Mouse (Mus musculus) embryonic facial prominence, embryonic 13.5 days (tissue): ENCODE results near the gene Mutyh. TPM values are rescaled to one million over a fixed set of nuclear protein-coding genes. Genes with fewer than 3 reads are reported as not detected.
A peak's percentile ranks its signal among the peaks of the same experiment; 100 is the strongest.

Experiments used
- ATAC-seq: fragments of 200-750 bp; cut with Nextera tagmentation; 2 replicates; pipeline ENCODE4 v1.8.0; 2017; ENCODE audit warnings: low read depth; ENCODE audit not compliant: insufficient number of reproducible peaks, insufficient read depth, low FRiP score, low TSS enrichment
- H3K27ac ChIP-seq: fragments of 300-500 bp; sonication (generic); 2 replicates; pipeline ENCODE4 v1.5.1; 2015; ENCODE audit warnings: moderate library complexity, mild to moderate bottlenecking, inconsistent platforms
- H3K27me3 ChIP-seq: fragments of 300-500 bp; sonication (generic); 2 replicates; pipeline ENCODE4 v1.6.1; 2015; ENCODE audit warnings: mild to moderate bottlenecking, inconsistent platforms
- H3K36me3 ChIP-seq: fragments of 300-500 bp; sonication (generic); 2 replicates; pipeline ENCODE4 v1.6.1; 2015; ENCODE audit warnings: mild to moderate bottlenecking, inconsistent platforms
- H3K4me1 ChIP-seq: fragments of 300-500 bp; sonication (generic); 2 replicates; pipeline ENCODE4 v1.6.1; 2015; ENCODE audit warnings: inconsistent platforms
- H3K4me2 ChIP-seq: fragments of 300-500 bp; sonication (generic); 2 replicates; pipeline ENCODE4 v1.6.1; 2015; ENCODE audit warnings: moderate library complexity, mild to moderate bottlenecking, inconsistent platforms
- H3K4me3 ChIP-seq: fragments of 300-500 bp; sonication (generic); 2 replicates; pipeline ENCODE4 v1.5.1; 2015; ENCODE audit warnings: mild to moderate bottlenecking, inconsistent platforms
- H3K9ac ChIP-seq: fragments of 300-500 bp; sonication (generic); 2 replicates; pipeline ENCODE4 v1.6.1; 2015; ENCODE audit warnings: mild to moderate bottlenecking, inconsistent platforms
- H3K9me3 ChIP-seq: fragments of 300-500 bp; sonication (generic); 2 replicates; pipeline ENCODE4 v1.6.1; 2016; ENCODE audit warnings: inconsistent platforms
- WGBS: fragments of 180-500 bp; shearing (Covaris S2); methylation state at CpG from one replicate; pipeline ENCODE4 v1.1.7; 2015; ENCODE audit warnings: mixed read lengths; 5-methylcytosine and 5-hydroxymethylcytosine counted together
- polyA plus RNA-seq: library from polyadenylated mRNA; unstranded; fragments of >200 nt; fragmentation: Nextera tagmentation; extraction: Ambion mirVana; gene quantifications from 2 replicates; pipeline ENCODE4 v1.2.1, GENCODE M21; 2015

Mutyh gene
- polyA plus RNA-seq = 16.7 and 19.7 TPM in 2 replicates

- Histone ChIP-seq H3K9ac (peak within 1 kb of the TSS; percentile 77), H3K4me3 (peak within 1 kb of the TSS; percentile 76), H3K36me3 (peaks cover 33% of the 10 kb centered on the region), H3K27me3 (no peaks in the 10 kb centered on the region), H3K4me2 (peak within 1 kb of the TSS; percentile 69), H3K27ac (peak within 1 kb of the TSS; percentile 95), H3K9me3 (no peaks in the 10 kb centered on the region), H3K4me1 (peaks cover 9% of the 10 kb centered on the region)
- peak; percentile 95 for ATAC-seq
- WGBS = under 1% methylated on average over 58 of the region's 58 CpGs
Observed at GRCm38 (mm10) chr4:116807197-116808129, at the start of gene Mutyh, which contains the start of gene Toe1. Mutyh (plus strand) TSS chr4:116807723. Toe1 (minus strand) TSS chr4:116807640.

GRCm38 (mm10) chr4:116761914-116762313 is 45.6 kb upstream of the Mutyh start:
- 76% methylated on average over 2 of the region's 2 CpGs for WGBS
- Histone ChIP-seq H3K4me1 (no peaks in the 10 kb centered on the region), H3K27me3 (no peaks in the 10 kb centered on the region), H3K4me2 (no peak overlapping the region), H3K9me3 (no peaks in the 10 kb centered on the region), H3K36me3 (no peaks in the 10 kb centered on the region), H3K9ac (no peak overlapping the region), H3K4me3 (no peak overlapping the region), H3K27ac (no peak overlapping the region)
- no peak for ATAC-seq

GRCm38 (mm10) chr4:116764001-116764400 is 43.5 kb upstream of the Mutyh start:
- 89% methylated on average over 5 of the region's 5 CpGs for WGBS
- H3K36me3 ChIP-seq = no peaks in the 10 kb centered on the region
- no peak for ATAC-seq

GRCm38 (mm10) chr4:116768510-116768909 is 39.0 kb upstream of the Mutyh start:
- H3K27ac ChIP-seq = no peak overlapping the region
- H3K9me3 ChIP-seq = no peaks in the 10 kb centered on the region
- 83% methylated on average over 5 of the region's 5 CpGs for WGBS
- no peak for ATAC-seq
- no peaks in the 10 kb centered on the region for H3K4me1 ChIP-seq
- no peak overlapping the region for H3K4me3 ChIP-seq
- no peaks in the 10 kb centered on the region for H3K36me3 ChIP-seq
- H3K4me2 ChIP-seq = no peak overlapping the region
- no peaks in the 10 kb centered on the region for H3K27me3 ChIP-seq
- no peak overlapping the region for H3K9ac ChIP-seq

More at GRCm38 (mm10) chr4:116764001-116764400, 43.5 kb upstream of the Mutyh start:
- H3K4me2 ChIP-seq = no peak overlapping the region
- H3K27me3 ChIP-seq = no peaks in the 10 kb centered on the region
- no peak overlapping the region for H3K4me3 ChIP-seq
- H3K4me1 ChIP-seq = no peaks in the 10 kb centered on the region
- H3K27ac ChIP-seq = no peak overlapping the region
- no peaks in the 10 kb centered on the region for H3K9me3 ChIP-seq
- no peak overlapping the region for H3K9ac ChIP-seq

- H3K4me1 ChIP-seq = no peaks in the 10 kb centered on the region
- H3K9me3 ChIP-seq = no peaks in the 10 kb centered on the region
- no peak for ATAC-seq
- no peak overlapping the region for H3K4me3 ChIP-seq
- H3K27ac ChIP-seq = no peak overlapping the region
- no peak overlapping the region for H3K4me2 ChIP-seq
- H3K27me3 ChIP-seq = no peaks in the 10 kb centered on the region
- H3K36me3 ChIP-seq = no peaks in the 10 kb centered on the region
- no peak overlapping the region for H3K9ac ChIP-seq
Observed at GRCm38 (mm10) chr4:116769060-116769459, 38.5 kb upstream of the Mutyh start.

- no peaks in the 10 kb centered on the region for H3K9me3 ChIP-seq
- H3K9ac ChIP-seq = no peak overlapping the region
- no peak overlapping the region for H3K27ac ChIP-seq
- no peaks in the 10 kb centered on the region for H3K27me3 ChIP-seq
- H3K4me3 ChIP-seq = no peak overlapping the region
- no peaks in the 10 kb centered on the region for H3K36me3 ChIP-seq
- no peak overlapping the region for H3K4me2 ChIP-seq
- ATAC-seq = no peak
- WGBS = 93% methylated on average over 5 of the region's 5 CpGs
- no peaks in the 10 kb centered on the region for H3K4me1 ChIP-seq
Observed at GRCm38 (mm10) chr4:116776391-116776790, 31.1 kb upstream of the Mutyh start.

- no peaks in the 10 kb centered on the region for H3K4me1 ChIP-seq
- H3K4me2 ChIP-seq = no peak overlapping the region
- no peaks in the 10 kb centered on the region for H3K9me3 ChIP-seq
- no peak overlapping the region for H3K4me3 ChIP-seq
- no peak overlapping the region for H3K9ac ChIP-seq
- WGBS = 85% methylated on average over 3 of the region's 3 CpGs
- H3K36me3 ChIP-seq = no peaks in the 10 kb centered on the region
- no peak for ATAC-seq
- H3K27me3 ChIP-seq = no peaks in the 10 kb centered on the region
- H3K27ac ChIP-seq = no peak overlapping the region
Observed at GRCm38 (mm10) chr4:116777079-116777478, 30.4 kb upstream of the Mutyh start.

GRCm38 (mm10) chr4:116780541-116780940 is 27.0 kb upstream of the Mutyh start:
- Histone ChIP-seq H3K27me3 (no peaks in the 10 kb centered on the region), H3K4me3 (no peak overlapping the region), H3K9me3 (no peaks in the 10 kb centered on the region), H3K4me2 (no peak overlapping the region), H3K9ac (no peak overlapping the region), H3K27ac (no peak overlapping the region), H3K4me1 (no peaks in the 10 kb centered on the region), H3K36me3 (no peaks in the 10 kb centered on the region)
- ATAC-seq = no peak
- 71% methylated on average over 2 of the region's 2 CpGs for WGBS

- Histone ChIP-seq H3K4me2 (no peak overlapping the region), H3K27me3 (no peaks in the 10 kb centered on the region), H3K4me3 (no peak overlapping the region), H3K27ac (no peak overlapping the region), H3K9me3 (no peaks in the 10 kb centered on the region), H3K36me3 (no peaks in the 10 kb centered on the region), H3K4me1 (no peaks in the 10 kb centered on the region), H3K9ac (no peak overlapping the region)
- WGBS = 63% methylated on average over 2 of the region's 2 CpGs
- no peak for ATAC-seq
Observed at GRCm38 (mm10) chr4:116781366-116781765, 26.2 kb upstream of the Mutyh start.

- ATAC-seq = no peak
- Histone ChIP-seq H3K4me1 (no peaks in the 10 kb centered on the region), H3K36me3 (no peaks in the 10 kb centered on the region), H3K4me2 (no peak overlapping the region), H3K27me3 (no peaks in the 10 kb centered on the region), H3K27ac (no peak overlapping the region), H3K9me3 (no peaks in the 10 kb centered on the region), H3K9ac (no peak overlapping the region), H3K4me3 (no peak overlapping the region)
- WGBS = 17% methylated on average over 8 of the region's 8 CpGs
Observed at GRCm38 (mm10) chr4:116782171-116782570, 25.4 kb upstream of the Mutyh start.

GRCm38 (mm10) chr4:116786587-116786986 is 20.9 kb upstream of the Mutyh start:
- Histone ChIP-seq H3K4me2 (no peak overlapping the region), H3K4me1 (peaks cover 10% of the 10 kb centered on the region), H3K36me3 (no peaks in the 10 kb centered on the region), H3K9me3 (no peaks in the 10 kb centered on the region), H3K9ac (no peak overlapping the region), H3K4me3 (no peak overlapping the region), H3K27me3 (no peaks in the 10 kb centered on the region), H3K27ac (no peak overlapping the region)
- 100% methylated on average over 1 of the region's 1 CpGs for WGBS
- no peak for ATAC-seq
